Mouse (Mus musculus): Measurements from ENCODE around the gene Zcrb1.
"Not testable (repeated sequence)": the region's sequence is repeated elsewhere in the genome, so short reads cannot be mapped to it uniquely, and the experiment has no call there.

Gene Zcrb1

GRCm38 (mm10) chr15:93397826-93398698 lies at the start of gene Zcrb1, which contains the start of gene Pphln1:
Gene Zcrb1, minus strand, starts transcription at chr15:93398334.
Gene Pphln1, plus strand, starts transcription at chr15:93398350.
- DNase-seq: peak; percentile 76 to 90

- no peak for DNase-seq
These were observed 45.5 kb upstream of the Zcrb1 start for GRCm38 (mm10) chr15:93443676-93444075.

- DNase-seq: no peak
These were observed 44.1 kb upstream of the Zcrb1 start for GRCm38 (mm10) chr15:93442271-93442670.

GRCm38 (mm10) chr15:93438663-93439062 lies 40.5 kb upstream of the Zcrb1 start:
- DNase-seq: peak; percentile 63 to 66

- no peak for DNase-seq
These were observed 37.9 kb upstream of the Zcrb1 start for GRCm38 (mm10) chr15:93435998-93436397.

GRCm38 (mm10) chr15:93433811-93434210 lies 35.7 kb upstream of the Zcrb1 start:
- DNase-seq: peak in 1 of 2 experiments; percentile 8

GRCm38 (mm10) chr15:93422537-93422936 lies 24.4 kb upstream of the Zcrb1 start:
- no peak for DNase-seq

GRCm38 (mm10) chr15:93420596-93420995 lies 22.5 kb upstream of the Zcrb1 start:
- DNase-seq: peak in 1 of 2 experiments; percentile 6

GRCm38 (mm10) chr15:93416300-93416699 lies 18.2 kb upstream of the Zcrb1 start:
- no peak for DNase-seq

- no peak for DNase-seq
These were observed 16.3 kb upstream of the Zcrb1 start for GRCm38 (mm10) chr15:93414456-93414855.

- DNase-seq: no peak
These were observed 14.3 kb upstream of the Zcrb1 start for GRCm38 (mm10) chr15:93412445-93412844.

- DNase-seq: no peak
These were observed 8.4 kb upstream of the Zcrb1 start for GRCm38 (mm10) chr15:93406492-93406891.

GRCm38 (mm10) chr15:93405446-93405986 lies 7.4 kb upstream of the Zcrb1 start:
- no peak for DNase-seq

- DNase-seq: no peak
These were observed 6.7 kb upstream of the Zcrb1 start for GRCm38 (mm10) chr15:93404849-93405248.

GRCm38 (mm10) chr15:93402730-93403129 lies 4.6 kb upstream of the Zcrb1 start:
- DNase-seq: no peak

- DNase-seq: no peak
These were observed 3.3 kb upstream of the Zcrb1 start for GRCm38 (mm10) chr15:93401446-93401845.

- DNase-seq: peak; percentile 5 to 13
These were observed 786 bp upstream of the Zcrb1 start for GRCm38 (mm10) chr15:93398699-93399540.

GRCm38 (mm10) chr15:93397269-93397668 lies 865 bp downstream of the Zcrb1 start:
- no peak for DNase-seq

GRCm38 (mm10) chr15:93381337-93381736 lies 16.8 kb downstream of the Zcrb1 start:
- DNase-seq: no peak

GRCm38 (mm10) chr15:93379177-93379576 lies 19.0 kb downstream of the Zcrb1 start:
- no peak for DNase-seq

- no peak for DNase-seq
These were observed 22.4 kb downstream of the Zcrb1 start for GRCm38 (mm10) chr15:93375696-93376095.

GRCm38 (mm10) chr15:93372525-93373119 lies 25.5 kb downstream of the Zcrb1 start:
- DNase-seq: not testable (repeated sequence)

- DNase-seq: no peak
These were observed 26.3 kb downstream of the Zcrb1 start for GRCm38 (mm10) chr15:93371838-93372237.
